Mouse (Mus musculus): ENCODE results near the gene Ak1. TPM values are rescaled to one million over a fixed set of nuclear protein-coding genes. Genes with fewer than 3 reads are reported as not detected.

Gene Ak1
- polyA plus RNA-seq, 1 experiment from 2014 or later = 20.7 TPM

DNA sequence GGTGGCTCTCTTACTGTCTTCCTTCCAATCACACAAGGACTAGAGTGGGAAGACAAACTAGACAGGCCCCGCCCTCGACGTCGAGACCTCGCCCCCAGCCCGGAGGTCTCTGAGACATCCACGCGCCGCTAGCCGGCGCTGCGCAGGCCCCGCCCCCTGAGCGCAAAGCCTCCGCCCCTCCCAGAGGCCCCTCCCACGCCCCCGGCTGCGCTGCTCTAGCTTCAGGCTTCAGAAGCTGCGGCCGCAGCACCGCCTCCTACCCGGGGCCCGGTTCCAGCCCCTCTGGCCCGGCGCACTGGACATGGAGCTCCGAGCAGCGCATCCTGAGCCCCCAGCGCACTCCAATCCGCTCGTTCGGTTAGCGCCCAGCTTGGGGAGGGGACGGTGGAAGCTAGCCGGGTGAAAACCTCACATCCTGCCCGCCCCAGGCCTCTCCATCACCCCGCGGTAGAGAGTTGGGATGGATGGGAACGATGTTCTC is 34.6 kb upstream of the Ak1 start, which contains the start of gene St6galnac4:
Gene St6galnac4 (plus strand): TSS at position 225 of the 481 bp plus-strand sequence.
- Histone ChIP-seq H3K36me3 (peaks cover 13% of the 10 kb centered on the region), H3K27me3 (peaks cover 7% of the 10 kb centered on the region), H3K9ac (peak within 1 kb of the TSS; percentile 77), H3K9me3 (no peaks in the 10 kb centered on the region), H3K27ac (peak within 1 kb of the TSS; percentile 44), H3K4me3 (peak within 1 kb of the TSS; percentile 67), H3K4me2 (peak within 1 kb of the TSS; percentile 75), H3K4me1 (peaks cover 34% of the 10 kb centered on the region)
- peak; percentile 86 for ATAC-seq (ENCODE audit: insufficient number of reproducible peaks, insufficient read depth, low FRiP score, low TSS enrichment, low read depth)
- WGBS = under 1% methylated on average over 38 of the region's 38 CpGs

DNA sequence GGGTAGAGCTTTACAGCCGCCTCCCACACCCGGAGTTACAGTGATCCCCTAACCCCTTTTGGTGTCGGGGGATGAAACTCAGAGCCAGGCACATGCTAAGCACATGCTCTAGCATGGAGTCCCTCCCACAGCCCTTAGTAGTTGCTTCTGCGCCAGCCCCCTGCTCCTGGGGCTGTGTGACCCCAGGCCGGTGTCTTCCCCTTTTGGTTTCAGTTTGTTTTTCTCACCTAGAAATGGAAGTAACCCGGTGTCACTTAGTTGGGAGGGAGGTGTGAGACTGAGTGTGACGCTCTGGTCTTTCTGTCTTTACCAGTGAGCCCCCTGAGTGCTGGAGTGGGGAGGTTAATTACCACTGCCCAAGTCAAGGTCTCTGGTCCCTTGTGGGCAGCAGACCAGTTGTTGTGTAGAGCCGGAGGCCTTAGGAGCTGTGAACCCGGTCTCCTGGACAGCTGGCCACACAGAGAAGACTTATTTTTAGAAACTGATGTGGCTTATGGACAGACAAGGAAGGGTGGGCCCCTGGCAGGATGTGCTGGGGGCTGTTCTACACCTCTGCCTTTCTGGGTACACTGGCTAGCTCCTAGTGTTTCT is 33.7 kb upstream of the Ak1 start:
- Histone ChIP-seq H3K9me3 (no peaks in the 10 kb centered on the region), H3K4me2 (peak overlapping the region; percentile 75), H3K27ac (peak overlapping the region; percentile 39; the same call in 1 of the 2 replicates), H3K27me3 (peaks cover 5% of the 10 kb centered on the region), H3K36me3 (peaks cover 13% of the 10 kb centered on the region), H3K4me3 (peak overlapping the region; percentile 67), H3K9ac (peak overlapping the region; percentile 77), H3K4me1 (peaks cover 32% of the 10 kb centered on the region)
- WGBS = 32% methylated on average over 9 of the region's 9 CpGs
- ATAC-seq (ENCODE audit: insufficient number of reproducible peaks, insufficient read depth, low FRiP score, low TSS enrichment, low read depth) = no peak

DNA sequence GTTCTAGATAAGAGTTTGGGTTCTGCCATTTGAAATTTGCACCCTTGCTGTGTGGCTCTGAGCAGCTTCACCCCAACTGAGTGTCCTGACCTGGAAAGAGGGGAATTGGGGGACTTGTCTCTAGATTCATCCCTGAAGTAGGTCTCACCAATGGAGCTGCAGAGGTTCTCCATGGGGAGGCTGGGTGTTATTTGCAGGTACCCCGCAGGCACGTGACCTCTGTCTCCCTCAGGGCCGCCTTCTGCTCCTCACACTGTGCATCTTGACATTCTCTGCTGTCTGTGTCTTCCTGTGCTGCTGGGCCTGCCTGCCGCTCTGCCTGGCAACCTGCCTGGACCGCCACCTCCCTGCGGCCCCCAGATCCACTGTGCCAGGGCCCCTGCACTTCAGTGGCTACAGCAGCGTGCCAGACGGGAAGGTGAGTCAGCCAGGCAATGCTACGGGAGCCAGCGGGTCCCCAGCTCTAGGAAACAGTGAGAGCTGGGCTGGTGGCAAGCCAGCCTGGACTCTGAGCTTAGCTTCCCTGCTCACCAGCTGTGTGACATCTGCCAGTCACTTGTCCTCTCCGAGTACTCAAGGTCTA is 32.3 kb upstream of the Ak1 start:
- H3K9me3 ChIP-seq = no peaks in the 10 kb centered on the region
- no peak overlapping the region for H3K27ac ChIP-seq
- no peak overlapping the region for H3K9ac ChIP-seq
- peak overlapping the region; percentile 75 for H3K4me2 ChIP-seq
- 64% methylated on average over 11 of the region's 11 CpGs for WGBS
- H3K4me3 ChIP-seq = no peak overlapping the region
- no peak for ATAC-seq (ENCODE audit: insufficient number of reproducible peaks, insufficient read depth, low FRiP score, low TSS enrichment, low read depth)
- peaks cover 27% of the 10 kb centered on the region for H3K4me1 ChIP-seq
- no peaks in the 10 kb centered on the region for H3K27me3 ChIP-seq
- peaks cover 25% of the 10 kb centered on the region for H3K36me3 ChIP-seq

- no peak overlapping the region for H3K9ac ChIP-seq
- H3K27ac ChIP-seq = no peak overlapping the region
- no peak overlapping the region for H3K4me3 ChIP-seq
- H3K4me1 ChIP-seq = peaks cover 27% of the 10 kb centered on the region
- peaks cover 34% of the 10 kb centered on the region for H3K36me3 ChIP-seq
- H3K4me2 ChIP-seq = no peak overlapping the region
- no peaks in the 10 kb centered on the region for H3K9me3 ChIP-seq
- no peak for ATAC-seq (ENCODE audit: insufficient number of reproducible peaks, insufficient read depth, low FRiP score, low TSS enrichment, low read depth)
- WGBS = 73% methylated on average over 10 of the region's 10 CpGs
- no peaks in the 10 kb centered on the region for H3K27me3 ChIP-seq
Measured at GRCm38 (mm10) chr2:32590224-32590623, 31.3 kb upstream of the Ak1 start.

DNA sequence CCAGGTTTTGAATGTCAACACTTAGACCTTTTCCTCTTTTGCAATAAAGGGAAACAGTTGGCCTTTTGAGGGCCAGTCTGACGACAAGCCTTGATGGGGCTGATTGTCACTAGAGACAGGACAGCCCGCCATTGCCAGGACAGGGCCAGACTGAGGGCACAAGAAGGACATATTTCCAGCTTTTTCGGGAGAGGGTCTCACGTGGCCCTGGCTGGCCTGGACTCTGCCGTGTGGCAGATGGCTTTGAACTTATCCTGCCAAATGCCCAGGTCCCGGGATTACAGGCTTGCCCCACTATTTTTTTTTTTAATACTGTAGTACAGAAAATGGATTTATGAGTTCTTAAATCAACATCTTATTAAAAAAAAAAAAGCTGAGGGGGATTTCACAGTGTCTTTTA is 30.3 kb upstream of the Ak1 start:
- Histone ChIP-seq H3K9me3 (no peaks in the 10 kb centered on the region), H3K27me3 (no peaks in the 10 kb centered on the region), H3K4me3 (no peak overlapping the region), H3K9ac (no peak overlapping the region), H3K36me3 (peaks cover 42% of the 10 kb centered on the region), H3K4me2 (no peak overlapping the region), H3K27ac (no peak overlapping the region), H3K4me1 (peaks cover 27% of the 10 kb centered on the region)
- ATAC-seq (ENCODE audit: insufficient number of reproducible peaks, insufficient read depth, low FRiP score, low TSS enrichment, low read depth) = no peak
- WGBS = 69% methylated on average over 6 of the region's 6 CpGs

DNA sequence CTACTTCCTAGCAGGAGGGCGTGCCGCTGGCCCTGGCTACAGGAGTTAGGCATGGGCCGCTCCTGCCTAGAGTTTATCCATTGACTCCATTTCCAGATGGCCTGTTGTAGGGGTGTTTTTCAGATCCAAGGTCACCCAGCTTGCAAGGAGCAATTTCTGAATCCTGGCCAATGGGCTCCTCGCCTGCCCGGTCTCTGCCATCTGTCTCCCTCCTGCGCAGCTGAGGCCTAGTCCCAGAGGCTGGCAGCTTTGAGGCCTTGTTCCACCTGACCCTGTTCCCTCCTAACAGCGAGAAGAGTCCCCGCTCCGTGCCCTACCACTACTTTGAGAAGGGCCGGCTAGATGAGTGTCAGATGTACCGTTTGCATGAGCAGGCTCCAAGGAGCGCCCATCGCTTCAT is 24.8 kb upstream of the Ak1 start:
- H3K4me2 ChIP-seq = no peak overlapping the region
- H3K36me3 ChIP-seq = peaks cover 46% of the 10 kb centered on the region
- H3K9ac ChIP-seq = no peak overlapping the region
- H3K27ac ChIP-seq = no peak overlapping the region
- WGBS = 93% methylated on average over 13 of the region's 13 CpGs
- H3K4me3 ChIP-seq = no peak overlapping the region
- no peaks in the 10 kb centered on the region for H3K27me3 ChIP-seq
- no peaks in the 10 kb centered on the region for H3K9me3 ChIP-seq
- ATAC-seq (ENCODE audit: insufficient number of reproducible peaks, insufficient read depth, low FRiP score, low TSS enrichment, low read depth) = no peak
- H3K4me1 ChIP-seq = peaks cover 10% of the 10 kb centered on the region

GRCm38 (mm10) chr2:32597248-32597647 is 24.3 kb upstream of the Ak1 start:
- Histone ChIP-seq H3K36me3 (peaks cover 46% of the 10 kb centered on the region), H3K9me3 (no peaks in the 10 kb centered on the region), H3K4me2 (no peak overlapping the region), H3K4me3 (no peak overlapping the region), H3K27ac (no peak overlapping the region), H3K27me3 (no peaks in the 10 kb centered on the region), H3K9ac (0 out of 2 replicates have a peak overlapping the region, but pooled peaks have one; percentile 11), H3K4me1 (peaks cover 15% of the 10 kb centered on the region)
- no peak for ATAC-seq (ENCODE audit: insufficient number of reproducible peaks, insufficient read depth, low FRiP score, low TSS enrichment, low read depth)
- WGBS = 90% methylated on average over 5 of the region's 5 CpGs

- 86% methylated on average over 5 of the region's 5 CpGs for WGBS
Measured at GRCm38 (mm10) chr2:32597699-32598098, 23.9 kb upstream of the Ak1 start.

GRCm38 (mm10) chr2:32598506-32598905 is 23.1 kb upstream of the Ak1 start:
- Histone ChIP-seq H3K4me1 (peaks cover 19% of the 10 kb centered on the region), H3K9ac (no peak overlapping the region), H3K36me3 (peaks cover 43% of the 10 kb centered on the region), H3K27ac (no peak overlapping the region), H3K4me2 (no peak overlapping the region), H3K9me3 (no peaks in the 10 kb centered on the region), H3K27me3 (no peaks in the 10 kb centered on the region), H3K4me3 (no peak overlapping the region)
- WGBS = 89% methylated on average over 8 of the region's 8 CpGs
- no peak for ATAC-seq (ENCODE audit: insufficient number of reproducible peaks, insufficient read depth, low FRiP score, low TSS enrichment, low read depth)

More at GRCm38 (mm10) chr2:32597699-32598098, 23.9 kb upstream of the Ak1 start:
- H3K4me2 ChIP-seq = no peak overlapping the region
- H3K27me3 ChIP-seq = no peaks in the 10 kb centered on the region
- no peak overlapping the region for H3K9ac ChIP-seq
- H3K36me3 ChIP-seq = peaks cover 46% of the 10 kb centered on the region
- no peaks in the 10 kb centered on the region for H3K9me3 ChIP-seq
- H3K4me1 ChIP-seq = peaks cover 19% of the 10 kb centered on the region
- no peak for ATAC-seq (ENCODE audit: insufficient number of reproducible peaks, insufficient read depth, low FRiP score, low TSS enrichment, low read depth)
- no peak overlapping the region for H3K4me3 ChIP-seq
- H3K27ac ChIP-seq = no peak overlapping the region

DNA sequence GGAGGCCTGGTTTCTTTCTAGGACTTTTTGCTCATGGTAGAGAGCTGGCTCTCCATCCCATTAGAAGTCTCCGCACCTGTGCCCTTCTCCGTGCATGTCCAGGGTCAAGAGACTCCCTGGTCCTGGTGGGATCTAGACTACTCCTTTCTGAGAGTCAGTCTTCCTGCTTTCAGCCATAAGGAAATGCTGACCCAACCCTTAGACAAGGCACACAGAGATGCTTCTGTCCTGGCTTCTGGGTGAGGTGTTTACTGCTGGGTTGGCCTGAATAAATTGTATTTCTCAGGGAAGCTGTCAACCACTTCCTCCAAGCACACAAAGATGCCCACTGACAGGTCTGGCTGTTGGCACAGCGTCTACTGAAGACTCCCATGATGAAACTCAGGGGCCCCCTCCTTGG is 22.1 kb upstream of the Ak1 start, which contains the start of gene St6galnac6:
Gene St6galnac6 (plus strand): TSS at position 301 of the 400 bp plus-strand sequence.
- H3K27ac ChIP-seq = no peak within 1 kb of the TSS
- 99% methylated on average over 3 of the region's 3 CpGs for WGBS
- no peaks in the 10 kb centered on the region for H3K27me3 ChIP-seq
- no peak within 1 kb of the TSS for H3K4me3 ChIP-seq
- H3K4me2 ChIP-seq = no peak within 1 kb of the TSS
- no peak for ATAC-seq (ENCODE audit: insufficient number of reproducible peaks, insufficient read depth, low FRiP score, low TSS enrichment, low read depth)
- no peak within 1 kb of the TSS for H3K9ac ChIP-seq
- H3K9me3 ChIP-seq = no peaks in the 10 kb centered on the region
- H3K36me3 ChIP-seq = peaks cover 34% of the 10 kb centered on the region
- peaks cover 19% of the 10 kb centered on the region for H3K4me1 ChIP-seq

- Histone ChIP-seq H3K4me2 (peak overlapping the region; percentile 56), H3K4me3 (no peak overlapping the region), H3K4me1 (peaks cover 22% of the 10 kb centered on the region), H3K27me3 (no peaks in the 10 kb centered on the region), H3K27ac (peak overlapping the region; percentile 82), H3K36me3 (peaks cover 17% of the 10 kb centered on the region), H3K9ac (no peak overlapping the region), H3K9me3 (no peaks in the 10 kb centered on the region)
- WGBS = 24% methylated on average over 8 of the region's 8 CpGs
- ATAC-seq (ENCODE audit: insufficient number of reproducible peaks, insufficient read depth, low FRiP score, low TSS enrichment, low read depth) = no peak; the same call in 1 of the 2 replicates
Measured at GRCm38 (mm10) chr2:32601417-32602065, 20.0 kb upstream of the Ak1 start.

Data from embryonic facial prominence, embryonic 13.5 days (tissue).